Mouse (Mus musculus): ENCODE data around the gene Mlst8. TPM values are rescaled to one million over a fixed set of nuclear protein-coding genes. Genes with fewer than 3 reads are reported as not detected.
A peak's percentile ranks its signal among the peaks of the same experiment; 100 is the strongest.
"Not testable (repeated sequence)": the region's sequence is repeated elsewhere in the genome, so short reads cannot be mapped to it uniquely, and the experiment has no call there.

The Mlst8 gene
- total RNA-seq, 2 experiments from 2014 or later: 20.5 to 27.7 TPM

GRCm38 (mm10) chr17:24441148-24441547 lies 37.7 kb downstream of the Mlst8 start:
- no peak for ATAC-seq (replicated peaks; ENCODE audit: low FRiP score, poor library complexity, severe bottlenecking)

- no peak for ATAC-seq (replicated peaks; ENCODE audit: low FRiP score, poor library complexity, severe bottlenecking)
Observed at GRCm38 (mm10) chr17:24440377-24440776, 38.5 kb downstream of the Mlst8 start.

- ATAC-seq (replicated peaks; ENCODE audit: low FRiP score, poor library complexity, severe bottlenecking): peak; percentile 87
Observed at GRCm38 (mm10) chr17:24437016-24437415, 41.9 kb downstream of the Mlst8 start.

- ATAC-seq (replicated peaks; ENCODE audit: low FRiP score, poor library complexity, severe bottlenecking): no peak
Observed at GRCm38 (mm10) chr17:24429201-24429983, 49.5 kb downstream of the Mlst8 start.

GRCm38 (mm10) chr17:24427170-24427557 lies 51.7 kb downstream of the Mlst8 start:
- ATAC-seq (replicated peaks; ENCODE audit: low FRiP score, poor library complexity, severe bottlenecking): peak; percentile 7; the same call in 1 of the 2 replicates

- peak; percentile 98 for ATAC-seq (replicated peaks; ENCODE audit: low FRiP score, poor library complexity, severe bottlenecking)
Observed at GRCm38 (mm10) chr17:24426471-24427169, 52.3 kb downstream of the Mlst8 start, which contains the start of gene Eci1. Eci1 (plus strand) TSS chr17:24426641.

GRCm38 (mm10) chr17:24425905-24426304 lies 53.0 kb downstream of the Mlst8 start:
- ATAC-seq (replicated peaks; ENCODE audit: low FRiP score, poor library complexity, severe bottlenecking): no peak

GRCm38 (mm10) chr17:24425326-24425725 lies 53.6 kb downstream of the Mlst8 start:
- ATAC-seq (replicated peaks; ENCODE audit: low FRiP score, poor library complexity, severe bottlenecking): not testable (repeated sequence)

- ATAC-seq (replicated peaks; ENCODE audit: low FRiP score, poor library complexity, severe bottlenecking): no peak
Observed at GRCm38 (mm10) chr17:24424489-24424888, 54.4 kb downstream of the Mlst8 start.

Other genes with a start within 250 kb of the Mlst8 start
- 217 and 252 TPM in 2 replicates for gene Ccnf, start 227.6 kb downstream of the Mlst8 start, total RNA-seq (2015; ENCODE audit: low replicate concordance)
- 391 and 426 TPM in 2 replicates for gene Ccnf, start 227.6 kb downstream of the Mlst8 start, total RNA-seq (2017; ENCODE audit: low replicate concordance)
- gene Abca17, start 128.0 kb downstream of the Mlst8 start, total RNA-seq (2015; ENCODE audit: low replicate concordance): not detected in 2 replicates
- not detected in 2 replicates for gene Abca17, start 128.0 kb downstream of the Mlst8 start, total RNA-seq (2017; ENCODE audit: low replicate concordance)
- 38.9 and 43.2 TPM in 2 replicates for gene Abca3, start 127.1 kb downstream of the Mlst8 start, total RNA-seq (2015; ENCODE audit: low replicate concordance)
- gene Abca3, start 127.1 kb downstream of the Mlst8 start, total RNA-seq (2017; ENCODE audit: low replicate concordance): 45.6 and 46.2 TPM in 2 replicates
- 78.6 and 100 TPM in 2 replicates for gene Rnps1, start 64.5 kb downstream of the Mlst8 start, total RNA-seq (2015; ENCODE audit: low replicate concordance)
- 62.5 and 72.1 TPM in 2 replicates for gene Rnps1, start 64.5 kb downstream of the Mlst8 start, total RNA-seq (2017; ENCODE audit: low replicate concordance)
- 4.3 and 16.8 TPM in 2 replicates for gene Eci1, start 52.4 kb downstream of the Mlst8 start, total RNA-seq (2015; ENCODE audit: low replicate concordance)
- gene Eci1, start 52.4 kb downstream of the Mlst8 start, total RNA-seq (2017; ENCODE audit: low replicate concordance): 6.2 TPM in 1 of 2 replicates, not detected in the other
- gene Dnase1l2, start 36.0 kb downstream of the Mlst8 start, total RNA-seq (2015; ENCODE audit: low replicate concordance): 4.6 and 9.0 TPM in 2 replicates
- gene Dnase1l2, start 36.0 kb downstream of the Mlst8 start, total RNA-seq (2017; ENCODE audit: low replicate concordance): 1.2 and 4.0 TPM in 2 replicates
- 34.8 and 64.5 TPM in 2 replicates for gene E4f1, start 8.8 kb downstream of the Mlst8 start, total RNA-seq (2015; ENCODE audit: low replicate concordance)
- 24.8 and 28.7 TPM in 2 replicates for gene E4f1, start 8.8 kb downstream of the Mlst8 start, total RNA-seq (2017; ENCODE audit: low replicate concordance)
- 28.1 and 48.6 TPM in 2 replicates for gene Pgp, start 8.7 kb downstream of the Mlst8 start, total RNA-seq (2015; ENCODE audit: low replicate concordance)
- gene Pgp, start 8.7 kb downstream of the Mlst8 start, total RNA-seq (2017; ENCODE audit: low replicate concordance): 35.8 and 43.4 TPM in 2 replicates
- not detected in 2 replicates for gene Bricd5, start 5.2 kb downstream of the Mlst8 start, total RNA-seq (2015; ENCODE audit: low replicate concordance)
- gene Bricd5, start 5.2 kb downstream of the Mlst8 start, total RNA-seq (2017; ENCODE audit: low replicate concordance): 2.1 TPM in 1 of 2 replicates, not detected in the other
- not detected in 2 replicates for gene Caskin1, start 9.5 kb upstream of the Mlst8 start, total RNA-seq (2015; ENCODE audit: low replicate concordance)
- not detected in 2 replicates for gene Caskin1, start 9.5 kb upstream of the Mlst8 start, total RNA-seq (2017; ENCODE audit: low replicate concordance)
- gene Traf7, start 48.9 kb upstream of the Mlst8 start, total RNA-seq (2015; ENCODE audit: low replicate concordance): 49.0 and 54.1 TPM in 2 replicates
- 73.9 and 83.1 TPM in 2 replicates for gene Traf7, start 48.9 kb upstream of the Mlst8 start, total RNA-seq (2017; ENCODE audit: low replicate concordance)
- 1.1 TPM in 1 of 2 replicates, not detected in the other for gene Rab26, start 55.1 kb upstream of the Mlst8 start, total RNA-seq (2015; ENCODE audit: low replicate concordance)
- not detected in 2 replicates for gene Rab26, start 55.1 kb upstream of the Mlst8 start, total RNA-seq (2017; ENCODE audit: low replicate concordance)
- gene Pkd1, start 70.8 kb upstream of the Mlst8 start, total RNA-seq (2015; ENCODE audit: low replicate concordance): 11.3 and 11.9 TPM in 2 replicates
- 11.7 and 22.5 TPM in 2 replicates for gene Pkd1, start 70.8 kb upstream of the Mlst8 start, total RNA-seq (2017; ENCODE audit: low replicate concordance)
- gene Tsc2, start 153.6 kb upstream of the Mlst8 start, total RNA-seq (2015; ENCODE audit: low replicate concordance): 49.0 and 56.6 TPM in 2 replicates
- 13.5 and 28.4 TPM in 2 replicates for gene Tsc2, start 153.6 kb upstream of the Mlst8 start, total RNA-seq (2017; ENCODE audit: low replicate concordance)
- not detected in 2 replicates for gene Nthl1, start 153.6 kb upstream of the Mlst8 start, total RNA-seq (2015; ENCODE audit: low replicate concordance)
- gene Nthl1, start 153.6 kb upstream of the Mlst8 start, total RNA-seq (2017; ENCODE audit: low replicate concordance): 0.39 and 1.1 TPM in 2 replicates
- gene Slc9a3r2, start 171.2 kb upstream of the Mlst8 start, total RNA-seq (2015; ENCODE audit: low replicate concordance): 0.84 TPM in 1 of 2 replicates, not detected in the other
- gene Slc9a3r2, start 171.2 kb upstream of the Mlst8 start, total RNA-seq (2017; ENCODE audit: low replicate concordance): not detected in 2 replicates
- gene Npw, start 179.4 kb upstream of the Mlst8 start, total RNA-seq (2015; ENCODE audit: low replicate concordance): not detected in 2 replicates
- not detected in 2 replicates for gene Npw, start 179.4 kb upstream of the Mlst8 start, total RNA-seq (2017; ENCODE audit: low replicate concordance)
- 13.4 and 18.4 TPM in 2 replicates for gene Zfp598, start 190.6 kb upstream of the Mlst8 start, total RNA-seq (2015; ENCODE audit: low replicate concordance)
- 9.2 and 12.0 TPM in 2 replicates for gene Zfp598, start 190.6 kb upstream of the Mlst8 start, total RNA-seq (2017; ENCODE audit: low replicate concordance)
- gene Syngr3, start 210.9 kb upstream of the Mlst8 start, total RNA-seq (2015; ENCODE audit: low replicate concordance): not detected in 2 replicates
- gene Syngr3, start 210.9 kb upstream of the Mlst8 start, total RNA-seq (2017; ENCODE audit: low replicate concordance): not detected in 2 replicates
- 9.6 and 15.9 TPM in 2 replicates for gene Gfer, start 217.1 kb upstream of the Mlst8 start, total RNA-seq (2015; ENCODE audit: low replicate concordance)
- 14.0 and 15.7 TPM in 2 replicates for gene Gfer, start 217.1 kb upstream of the Mlst8 start, total RNA-seq (2017; ENCODE audit: low replicate concordance)
- not detected in 2 replicates for gene Noxo1, start 217.2 kb upstream of the Mlst8 start, total RNA-seq (2015; ENCODE audit: low replicate concordance)
- gene Noxo1, start 217.2 kb upstream of the Mlst8 start, total RNA-seq (2017; ENCODE audit: low replicate concordance): not detected in 2 replicates
- 5.8 and 10.1 TPM in 2 replicates for gene Tbl3, start 228.6 kb upstream of the Mlst8 start, total RNA-seq (2015; ENCODE audit: low replicate concordance)
- 4.8 and 9.0 TPM in 2 replicates for gene Tbl3, start 228.6 kb upstream of the Mlst8 start, total RNA-seq (2017; ENCODE audit: low replicate concordance)
- not detected in 2 replicates for gene Rnf151, start 239.0 kb upstream of the Mlst8 start, total RNA-seq (2015; ENCODE audit: low replicate concordance)
- not detected in 2 replicates for gene Rnf151, start 239.0 kb upstream of the Mlst8 start, total RNA-seq (2017; ENCODE audit: low replicate concordance)
- gene Rps2, start 239.0 kb upstream of the Mlst8 start, total RNA-seq (2015; ENCODE audit: low replicate concordance): 1,299 and 1,601 TPM in 2 replicates
- 315 and 526 TPM in 2 replicates for gene Rps2, start 239.0 kb upstream of the Mlst8 start, total RNA-seq (2017; ENCODE audit: low replicate concordance)
- 178 and 200 TPM in 2 replicates for gene Ndufb10, start 245.4 kb upstream of the Mlst8 start, total RNA-seq (2015; ENCODE audit: low replicate concordance)
- 84.0 and 122 TPM in 2 replicates for gene Ndufb10, start 245.4 kb upstream of the Mlst8 start, total RNA-seq (2017; ENCODE audit: low replicate concordance)
- not detected in 2 replicates for gene Rpl3l, start 248.7 kb upstream of the Mlst8 start, total RNA-seq (2015; ENCODE audit: low replicate concordance)
- gene Rpl3l, start 248.7 kb upstream of the Mlst8 start, total RNA-seq (2017; ENCODE audit: low replicate concordance): not detected in 2 replicates

Data from erythroid progenitor cell, adult 5-6 weeks (primary cell).